Mouse (Mus musculus): ENCODE data around the gene Ydjc. TPM values are rescaled to one million over a fixed set of nuclear protein-coding genes. Genes with fewer than 3 reads are reported as not detected.
"Not testable (repeated sequence)": the region's sequence is repeated elsewhere in the genome, so short reads cannot be mapped to it uniquely, and the experiment has no call there.

Gene Ydjc
- polyA plus RNA-seq, 1 experiment from 2014 or later = 4.5 TPM

DNA sequence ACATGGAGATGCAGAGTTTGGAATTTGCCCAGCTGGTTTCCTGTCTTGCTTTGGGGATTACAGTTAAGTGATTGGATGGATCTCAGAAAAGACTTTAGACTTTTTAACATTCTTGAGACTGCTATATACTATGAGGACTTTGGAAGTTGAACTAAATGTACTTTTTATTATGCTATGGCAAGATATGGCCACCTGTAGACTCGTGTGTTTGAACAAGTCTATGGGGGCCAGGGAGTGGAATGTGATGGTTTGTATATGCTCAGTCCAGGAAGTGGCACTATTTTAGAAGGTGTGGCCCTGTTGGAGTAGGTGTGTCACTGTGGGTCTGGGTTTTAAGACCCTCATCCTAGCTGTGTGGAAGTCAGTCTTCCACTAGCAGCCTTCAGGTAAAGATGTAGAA, 21.1 kb downstream of the Ydjc start:
- not testable (repeated sequence) for H3K4me1 ChIP-seq (replicated peaks); H3K27me3 ChIP-seq; H3K27ac ChIP-seq; H3K4me2 ChIP-seq; H3K4me3 ChIP-seq; ATAC-seq (replicated peaks; ENCODE audit: insufficient number of reproducible peaks, insufficient read depth, low FRiP score, low read depth); H3K9ac ChIP-seq; H3K9me3 ChIP-seq (replicated peaks)
- WGBS = 89% methylated on average over 1 of the region's 1 CpGs
- H3K36me3 ChIP-seq = peaks cover 27% of the 10 kb centered on the region

DNA sequence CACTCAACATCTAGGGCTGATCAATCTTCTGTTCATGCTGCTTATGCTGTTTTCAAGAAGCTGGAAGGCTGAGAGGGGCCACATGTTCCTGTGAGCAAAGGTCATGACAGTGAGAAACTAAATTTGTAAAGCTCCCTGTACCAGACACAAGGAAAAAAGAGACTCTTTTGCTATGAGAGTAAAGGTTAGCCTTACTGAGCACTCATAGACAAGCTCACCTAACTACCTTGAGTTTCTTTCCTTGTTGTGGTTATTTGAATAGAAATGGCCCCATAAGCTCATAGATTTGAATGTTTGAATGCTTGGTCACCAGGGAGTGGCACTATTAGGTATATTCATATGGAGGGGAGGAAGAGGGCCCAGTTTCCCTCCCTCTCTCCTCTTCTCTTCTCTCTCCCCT, 22.8 kb downstream of the Ydjc start:
- Histone ChIP-seq H3K4me1 (replicated peaks) (no peaks in the 10 kb centered on the region), H3K9ac (no peak overlapping the region), H3K4me3 (no peak overlapping the region), H3K27ac (no peak overlapping the region), H3K27me3 (no peaks in the 10 kb centered on the region), H3K36me3 (peaks cover 31% of the 10 kb centered on the region), H3K4me2 (no peak overlapping the region), H3K9me3 (replicated peaks) (no peaks in the 10 kb centered on the region)
- no peak for ATAC-seq (replicated peaks; ENCODE audit: insufficient number of reproducible peaks, insufficient read depth, low FRiP score, low read depth)

DNA sequence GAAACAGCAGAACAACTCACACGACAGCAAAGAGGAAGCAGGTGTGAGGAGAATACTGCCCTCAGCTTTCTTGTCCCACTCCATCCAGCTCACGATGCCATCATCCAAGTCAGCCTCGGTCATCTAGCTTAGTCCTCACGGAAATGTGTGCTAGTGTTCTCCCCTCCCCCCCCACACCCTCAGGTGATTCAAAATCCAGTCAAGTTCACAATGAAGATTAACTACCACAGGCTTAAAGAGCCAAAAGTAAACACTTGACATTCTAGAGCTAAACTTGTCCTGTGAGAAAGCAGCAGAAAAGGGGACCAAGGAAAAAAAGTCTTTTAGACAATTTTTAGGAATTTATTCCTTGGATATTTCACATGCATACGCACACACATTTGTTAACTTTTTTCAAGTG, 23.6 kb downstream of the Ydjc start:
- no peaks in the 10 kb centered on the region for H3K4me1 ChIP-seq (replicated peaks)
- no peaks in the 10 kb centered on the region for H3K9me3 ChIP-seq (replicated peaks)
- H3K4me3 ChIP-seq = no peak overlapping the region
- no peaks in the 10 kb centered on the region for H3K27me3 ChIP-seq
- ATAC-seq (replicated peaks; ENCODE audit: insufficient number of reproducible peaks, insufficient read depth, low FRiP score, low read depth) = no peak
- no peak overlapping the region for H3K27ac ChIP-seq
- H3K9ac ChIP-seq = no peak overlapping the region
- peaks cover 39% of the 10 kb centered on the region for H3K36me3 ChIP-seq
- no peak overlapping the region for H3K4me2 ChIP-seq
- 91% methylated on average over 5 of the region's 5 CpGs for WGBS

- H3K9me3 ChIP-seq (replicated peaks) = no peaks in the 10 kb centered on the region
- H3K4me1 ChIP-seq (replicated peaks) = peaks cover 5% of the 10 kb centered on the region; the same call in 1 of the 2 replicates
- no peak overlapping the region for H3K27ac ChIP-seq
- WGBS = 74% methylated on average over 2 of the region's 2 CpGs
- ATAC-seq (replicated peaks; ENCODE audit: insufficient number of reproducible peaks, insufficient read depth, low FRiP score, low read depth) = no peak
- H3K36me3 ChIP-seq = peaks cover 39% of the 10 kb centered on the region
- no peaks in the 10 kb centered on the region for H3K27me3 ChIP-seq
- no peak overlapping the region for H3K4me2 ChIP-seq
- H3K9ac ChIP-seq = no peak overlapping the region
- H3K4me3 ChIP-seq = no peak overlapping the region
Observed at GRCm38 (mm10) chr16:17175765-17176164, 31.3 kb downstream of the Ydjc start.

GRCm38 (mm10) chr16:17177623-17178170, 33.3 kb downstream of the Ydjc start:
- Histone ChIP-seq H3K36me3 (peaks cover 30% of the 10 kb centered on the region), H3K9me3 (replicated peaks) (no peaks in the 10 kb centered on the region), H3K4me2 (no peak overlapping the region), H3K9ac (no peak overlapping the region), H3K4me1 (replicated peaks) (peaks cover 11% of the 10 kb centered on the region; the same call in 1 of the 2 replicates), H3K27ac (no peak overlapping the region), H3K27me3 (no peaks in the 10 kb centered on the region), H3K4me3 (no peak overlapping the region)
- no peak for ATAC-seq (replicated peaks; ENCODE audit: insufficient number of reproducible peaks, insufficient read depth, low FRiP score, low read depth)
- 96% methylated on average over 1 of the region's 1 CpGs for WGBS

DNA sequence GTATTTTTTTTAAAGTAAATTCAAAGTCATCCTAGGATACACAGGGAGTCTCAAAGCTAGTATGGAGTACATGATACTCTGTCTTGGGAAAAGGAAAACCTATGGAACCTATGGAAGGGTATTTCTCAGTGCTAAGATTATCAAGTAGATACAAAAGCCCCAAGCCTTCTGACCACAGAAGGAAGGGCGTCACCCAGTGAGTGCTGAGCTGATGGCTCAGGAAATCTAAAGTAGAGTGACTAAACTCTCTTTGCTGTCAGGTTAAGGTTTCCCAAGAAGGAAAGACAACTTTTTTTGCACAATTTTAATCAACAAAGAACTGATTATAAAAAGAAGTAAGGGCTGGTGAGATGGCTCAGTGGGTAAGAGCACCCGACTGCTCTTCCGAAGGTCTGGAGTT, 35.3 kb downstream of the Ydjc start:
- H3K4me3 ChIP-seq = no peak overlapping the region
- no peak for ATAC-seq (replicated peaks; ENCODE audit: insufficient number of reproducible peaks, insufficient read depth, low FRiP score, low read depth)
- no peaks in the 10 kb centered on the region for H3K9me3 ChIP-seq (replicated peaks)
- H3K36me3 ChIP-seq = peaks cover 12% of the 10 kb centered on the region
- peaks cover 13% of the 10 kb centered on the region; the same call in 1 of the 2 replicates for H3K4me1 ChIP-seq (replicated peaks)
- no peaks in the 10 kb centered on the region for H3K27me3 ChIP-seq
- no peak overlapping the region for H3K9ac ChIP-seq
- H3K27ac ChIP-seq = no peak overlapping the region
- H3K4me2 ChIP-seq = no peak overlapping the region
- WGBS = 96% methylated on average over 3 of the region's 3 CpGs

DNA sequence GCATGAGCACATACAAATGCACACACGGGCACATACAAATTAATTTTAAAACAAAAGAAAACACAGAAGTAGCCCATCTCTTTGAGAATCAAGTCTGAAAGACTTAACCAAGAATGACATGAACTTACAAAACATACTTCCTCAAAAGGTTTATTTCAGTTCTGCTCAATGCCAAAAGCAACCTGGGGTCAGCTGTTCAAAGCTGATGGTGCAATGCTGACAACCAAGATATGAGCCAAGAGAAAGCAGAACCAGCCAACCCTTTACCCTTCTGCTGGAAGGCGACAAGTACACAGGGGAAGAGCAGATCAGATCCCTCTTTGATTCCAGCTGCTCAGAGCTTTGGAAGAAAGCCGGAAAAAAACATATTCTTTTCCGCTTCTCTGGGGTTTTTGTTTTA, 37.0 kb downstream of the Ydjc start:
- Histone ChIP-seq H3K4me2 (no peak overlapping the region), H3K27me3 (no peaks in the 10 kb centered on the region), H3K27ac (peak overlapping the region; percentile 1; the same call in 1 of the 2 replicates), H3K4me1 (replicated peaks) (peaks cover 13% of the 10 kb centered on the region), H3K9me3 (replicated peaks) (no peaks in the 10 kb centered on the region), H3K36me3 (peaks cover 8% of the 10 kb centered on the region), H3K9ac (no peak overlapping the region), H3K4me3 (no peak overlapping the region)
- ATAC-seq (replicated peaks; ENCODE audit: insufficient number of reproducible peaks, insufficient read depth, low FRiP score, low read depth) = no peak
- 61% methylated on average over 4 of the region's 4 CpGs for WGBS

DNA sequence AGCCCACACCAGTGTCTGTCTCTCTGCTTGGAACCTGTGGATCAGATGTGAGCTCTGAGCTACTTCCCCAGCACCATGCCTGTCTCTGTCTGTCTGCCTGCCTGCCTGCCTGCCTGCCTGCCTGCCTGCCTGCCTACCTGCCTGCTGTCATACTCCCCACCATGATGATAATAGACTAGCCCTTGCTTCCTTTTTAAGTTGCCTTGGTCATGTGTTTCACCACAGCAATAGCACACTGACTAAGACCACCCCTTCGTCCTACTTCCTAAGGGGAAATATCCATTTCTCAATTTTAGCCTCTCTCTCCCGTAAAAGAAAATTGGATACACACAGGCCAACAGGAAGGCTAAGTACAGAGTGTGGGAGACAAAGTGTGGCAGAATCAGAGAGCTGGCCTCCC, 37.7 kb downstream of the Ydjc start:
- H3K27ac ChIP-seq = no peak overlapping the region
- peaks cover 9% of the 10 kb centered on the region; the same call in 1 of the 2 replicates for H3K4me1 ChIP-seq (replicated peaks)
- ATAC-seq (replicated peaks; ENCODE audit: insufficient number of reproducible peaks, insufficient read depth, low FRiP score, low read depth) = no peak
- no peak overlapping the region for H3K9ac ChIP-seq
- H3K27me3 ChIP-seq = no peaks in the 10 kb centered on the region
- no peaks in the 10 kb centered on the region for H3K9me3 ChIP-seq (replicated peaks)
- H3K4me3 ChIP-seq = no peak overlapping the region
- no peak overlapping the region for H3K4me2 ChIP-seq
- H3K36me3 ChIP-seq = peaks cover 8% of the 10 kb centered on the region
- 85% methylated on average over 2 of the region's 2 CpGs for WGBS

DNA sequence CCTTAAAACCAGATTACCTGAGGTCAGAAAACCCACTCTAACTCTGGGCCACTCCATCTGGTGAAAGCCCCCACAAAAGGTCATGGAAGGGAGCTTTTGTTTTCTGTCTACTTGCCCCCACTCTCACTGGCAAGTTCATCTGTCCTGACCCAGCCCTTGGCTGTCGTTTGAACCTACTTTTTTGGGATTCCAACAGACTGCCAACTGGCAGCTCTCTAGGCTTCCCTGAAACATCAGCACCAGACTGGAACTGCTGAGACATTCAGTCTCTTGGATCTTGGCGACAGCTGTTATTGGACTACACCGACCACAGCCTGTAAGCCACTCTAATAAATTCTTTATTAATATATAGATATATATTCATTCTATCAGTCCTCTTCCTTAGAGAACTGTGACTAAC, 38.6 kb downstream of the Ydjc start:
- Histone ChIP-seq H3K4me3 (no peak overlapping the region), H3K9ac (no peak overlapping the region), H3K27ac (no peak overlapping the region), H3K4me1 (replicated peaks) (peaks cover 9% of the 10 kb centered on the region; the same call in 1 of the 2 replicates), H3K27me3 (no peaks in the 10 kb centered on the region), H3K9me3 (replicated peaks) (no peaks in the 10 kb centered on the region), H3K4me2 (no peak overlapping the region), H3K36me3 (peaks cover 8% of the 10 kb centered on the region)
- no peak for ATAC-seq (replicated peaks; ENCODE audit: insufficient number of reproducible peaks, insufficient read depth, low FRiP score, low read depth)
- 81% methylated on average over 3 of the region's 3 CpGs for WGBS

- H3K4me1 ChIP-seq (replicated peaks) = peaks cover 9% of the 10 kb centered on the region; the same call in 1 of the 2 replicates
- no peaks in the 10 kb centered on the region for H3K27me3 ChIP-seq
- H3K4me3 ChIP-seq = no peak overlapping the region
- H3K27ac ChIP-seq = no peak overlapping the region
- no peak for ATAC-seq (replicated peaks; ENCODE audit: insufficient number of reproducible peaks, insufficient read depth, low FRiP score, low read depth)
- H3K4me2 ChIP-seq = no peak overlapping the region
- H3K9me3 ChIP-seq (replicated peaks) = no peaks in the 10 kb centered on the region
- H3K36me3 ChIP-seq = peaks cover 8% of the 10 kb centered on the region
- H3K9ac ChIP-seq = no peak overlapping the region
Observed at GRCm38 (mm10) chr16:17185475-17185874, 41.1 kb downstream of the Ydjc start.

DNA sequence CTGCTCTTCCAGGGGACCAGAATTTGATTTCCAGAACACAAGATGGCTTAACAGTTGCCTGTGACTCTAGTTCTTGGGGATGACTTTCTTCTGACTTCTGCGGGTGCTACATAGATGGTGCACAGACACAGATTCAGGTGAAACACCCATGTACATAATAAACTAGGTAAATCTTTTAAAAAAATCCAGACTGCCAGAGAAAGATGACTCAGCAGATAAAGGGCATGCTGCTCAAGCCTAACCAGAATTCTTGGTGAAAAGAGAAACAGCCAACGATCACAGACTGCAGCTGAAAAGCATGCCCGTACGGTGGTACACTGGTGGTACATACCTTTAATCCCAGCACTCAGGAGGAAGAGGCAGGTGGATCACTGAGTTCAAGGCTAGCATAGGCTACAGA, 49.4 kb downstream of the Ydjc start:
- ATAC-seq (replicated peaks; ENCODE audit: insufficient number of reproducible peaks, insufficient read depth, low FRiP score, low read depth) = no peak
- no peak overlapping the region for H3K9ac ChIP-seq
- H3K27ac ChIP-seq = no peak overlapping the region
- H3K4me1 ChIP-seq (replicated peaks) = peaks cover 4% of the 10 kb centered on the region
- no peaks in the 10 kb centered on the region for H3K36me3 ChIP-seq
- 84% methylated on average over 4 of the region's 4 CpGs for WGBS
- no peaks in the 10 kb centered on the region for H3K9me3 ChIP-seq (replicated peaks)
- no peak overlapping the region for H3K4me3 ChIP-seq
- no peaks in the 10 kb centered on the region for H3K27me3 ChIP-seq
- H3K4me2 ChIP-seq = no peak overlapping the region

GRCm38 (mm10) chr16:17200121-17200952, 55.9 kb downstream of the Ydjc start:
- Histone ChIP-seq H3K4me2 (peak overlapping the region; percentile 71), H3K36me3 (no peaks in the 10 kb centered on the region), H3K4me1 (replicated peaks) (peaks cover 13% of the 10 kb centered on the region), H3K27ac (peak overlapping the region; percentile 73), H3K4me3 (peak overlapping the region; percentile 78), H3K9me3 (replicated peaks) (no peaks in the 10 kb centered on the region), H3K9ac (peak overlapping the region; percentile 93), H3K27me3 (no peaks in the 10 kb centered on the region)
- WGBS = 3% methylated on average over 24 of the region's 24 CpGs
- no peak for ATAC-seq (replicated peaks; ENCODE audit: insufficient number of reproducible peaks, insufficient read depth, low FRiP score, low read depth)
